8 mouse cellular contexts compared by ENCODE assay signal in the genomic region with DNA sequence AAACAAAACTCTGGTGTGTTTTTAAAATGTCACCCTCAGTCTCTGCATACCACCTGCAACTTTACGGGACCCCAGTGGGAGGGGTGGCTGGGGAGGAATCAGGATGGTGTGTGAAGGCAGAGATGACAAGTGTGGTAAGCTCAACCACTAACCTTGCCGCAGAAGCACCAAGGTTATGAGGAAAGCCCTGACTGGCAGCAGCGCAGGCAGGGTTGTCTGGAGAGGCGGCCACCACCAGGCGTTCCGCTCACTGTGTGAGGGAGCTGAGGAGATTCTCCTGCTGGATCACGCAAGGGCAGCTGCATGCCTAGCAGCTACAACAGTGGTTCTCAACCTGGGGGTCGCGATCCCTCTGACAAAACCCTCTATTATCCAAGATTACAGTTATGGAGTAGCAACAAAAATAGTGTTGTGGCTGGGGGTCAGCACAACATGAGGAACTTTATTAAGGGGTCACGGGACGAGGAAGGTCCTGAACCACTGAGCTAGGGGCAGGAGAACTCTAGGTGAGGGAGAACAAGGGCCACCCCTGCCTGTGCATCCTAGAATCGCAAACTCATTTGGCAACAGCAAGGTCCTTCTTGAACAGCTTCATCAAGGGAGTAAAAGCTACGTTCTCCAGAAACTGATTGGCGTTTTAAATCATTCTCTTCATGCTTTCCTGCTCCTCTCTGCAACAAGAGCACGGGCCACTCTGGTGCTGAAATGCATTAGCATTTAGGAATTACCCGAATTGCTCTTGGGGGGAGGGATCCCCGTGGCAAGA.
DNase-seq lines count a peak whose midpoint lies in the region; ATAC-seq and TF ChIP-seq lines count a peak whose summit lies in the region.

No protein-coding gene starts in this region.

- no peak for DNase-seq in liver, adult 2 months (ENCODE audit: extremely low read depth, low read depth, low spot score)
- DNase-seq in liver, result no peak
- DNase-seq in embryo, embryonic 11 days, result peak; percentile 39
- DNase-seq in right cerebral cortex, postnatal 36 days (ENCODE audit: low spot score in 2 of 2), result no peak
- no peak for DNase-seq in gastrocnemius, postnatal 10 days

- H3K9ac ChIP-seq in liver, adult 2 months (ENCODE audit: low read depth, low read length), result no peak overlapping the region
- H3K9ac ChIP-seq in hindbrain, embryonic 15.5 days, result peak overlapping the region; percentile 35
- peak overlapping the region; percentile 34 for H3K9ac ChIP-seq in midbrain, embryonic 15.5 days

- no peak overlapping the region for H3K27ac ChIP-seq in liver, adult 2 months (replicated peaks; ENCODE audit: insufficient read depth, low read depth, low read length)
- H3K27ac ChIP-seq in hindbrain, embryonic 15.5 days (replicated peaks), result peak overlapping the region; percentile 59
- H3K27ac ChIP-seq in midbrain, embryonic 15.5 days, result peak overlapping the region; percentile 71

- no peak for TF ChIP-seq CTCF in liver, adult 2 months (IDR thresholded peaks at IDR 0.05; ENCODE audit: low read depth, low read length)

- peak; percentile 31; the same call in 1 of the 2 replicates for ATAC-seq in hindbrain, embryonic 15.5 days (ENCODE audit: low FRiP score, low read depth)
- peak; percentile 68 for ATAC-seq in midbrain, embryonic 15.5 days (replicated peaks)
- ATAC-seq in erythroid progenitor cell, adult 5-6 weeks (replicated peaks; ENCODE audit: low FRiP score, poor library complexity, severe bottlenecking), result no peak

- WGBS in liver, adult 2 months, result 53% methylated on average over 17 of the region's 17 CpGs
- WGBS in hindbrain, embryonic 15.5 days, result 21% methylated on average over 17 of the region's 17 CpGs
- WGBS in midbrain, embryonic 15.5 days, result 19% methylated on average over 17 of the region's 17 CpGs

- H3K36me3 ChIP-seq in liver, adult 2 months (ENCODE audit: control insufficient read depth, insufficient read depth, low read length), result no peaks in the 10 kb centered on the region
- H3K36me3 ChIP-seq in hindbrain, embryonic 15.5 days, result no peaks in the 10 kb centered on the region
- H3K36me3 ChIP-seq in midbrain, embryonic 15.5 days (replicated peaks), result no peaks in the 10 kb centered on the region

- no peaks in the 10 kb centered on the region for H3K27me3 ChIP-seq in liver, adult 2 months (ENCODE audit: control insufficient read depth, insufficient read depth, low read length)
- no peaks in the 10 kb centered on the region for H3K27me3 ChIP-seq in hindbrain, embryonic 15.5 days
- no peaks in the 10 kb centered on the region for H3K27me3 ChIP-seq in midbrain, embryonic 15.5 days (replicated peaks)

- no peak for TF ChIP-seq POLR2A in liver, adult 2 months (IDR thresholded peaks at IDR 0.05; ENCODE audit: extremely low read depth, insufficient read depth, low read length)

- H3K79me2 ChIP-seq in liver, adult 2 months (ENCODE audit: control insufficient read depth, insufficient read depth, low read length), result peaks cover 3% of the 10 kb centered on the region; the same call in 1 of the 2 replicates

- H3K4me1 ChIP-seq in liver, adult 2 months (ENCODE audit: control insufficient read depth, insufficient read depth, low read length), result peaks cover 10% of the 10 kb centered on the region
- peaks cover 25% of the 10 kb centered on the region for H3K4me1 ChIP-seq in hindbrain, embryonic 15.5 days (replicated peaks)
- H3K4me1 ChIP-seq in midbrain, embryonic 15.5 days, result peaks cover 24% of the 10 kb centered on the region

- H3K4me3 ChIP-seq in liver, adult 2 months (ENCODE audit: insufficient read depth, low read depth, low read length), result peak overlapping the region; percentile 41
- peak overlapping the region; percentile 34 for H3K4me3 ChIP-seq in hindbrain, embryonic 15.5 days
- H3K4me3 ChIP-seq in midbrain, embryonic 15.5 days, result peak overlapping the region; percentile 36

- H3K4me2 ChIP-seq in hindbrain, embryonic 15.5 days, result peak overlapping the region; percentile 65
- peak overlapping the region; percentile 57 for H3K4me2 ChIP-seq in midbrain, embryonic 15.5 days

- no peaks in the 10 kb centered on the region for H3K9me3 ChIP-seq in hindbrain, embryonic 15.5 days
- H3K9me3 ChIP-seq in midbrain, embryonic 15.5 days, result no peaks in the 10 kb centered on the region
